Mouse (Mus musculus) frontal cortex, postnatal 10 days (tissue): ENCODE results near the gene Bcl2l11.

Experiments used
- DNase-seq, 2 experiments: peaks; one replicate each; pipeline ENCODE4 v3.0.0; 2022; ENCODE audit warnings: low spot score in 2 of 2, mixed read lengths in 1 of 2

Bcl2l11 gene

GRCm38 (mm10) chr2:128111537-128111936, 14.3 kb upstream of the Bcl2l11 start:
- DNase-seq, result no peak

GRCm38 (mm10) chr2:128114621-128115020, 11.2 kb upstream of the Bcl2l11 start:
- DNase-seq, result no peak

GRCm38 (mm10) chr2:128115579-128115978, 10.3 kb upstream of the Bcl2l11 start:
- DNase-seq, result no peak

DNA sequence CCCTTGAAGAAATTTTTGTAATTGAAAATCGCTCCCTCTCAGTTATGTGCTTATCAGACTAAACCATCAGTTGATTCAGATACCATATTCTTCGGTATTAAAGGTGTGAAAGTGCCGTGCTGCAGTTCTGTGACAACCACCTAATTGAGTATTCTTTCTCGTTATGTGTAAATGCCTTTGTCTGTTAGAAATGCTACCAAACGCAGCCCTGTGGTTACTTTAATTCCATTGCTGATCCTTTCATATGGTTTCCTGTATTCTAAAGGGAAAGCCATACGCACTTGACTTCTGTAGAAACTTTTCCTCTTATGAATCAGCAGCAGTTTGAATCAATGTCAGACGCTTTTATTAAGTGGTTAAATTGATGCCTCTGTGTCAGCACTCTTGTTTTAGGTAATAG, 8.2 kb upstream of the Bcl2l11 start:
- no peak for DNase-seq

DNA sequence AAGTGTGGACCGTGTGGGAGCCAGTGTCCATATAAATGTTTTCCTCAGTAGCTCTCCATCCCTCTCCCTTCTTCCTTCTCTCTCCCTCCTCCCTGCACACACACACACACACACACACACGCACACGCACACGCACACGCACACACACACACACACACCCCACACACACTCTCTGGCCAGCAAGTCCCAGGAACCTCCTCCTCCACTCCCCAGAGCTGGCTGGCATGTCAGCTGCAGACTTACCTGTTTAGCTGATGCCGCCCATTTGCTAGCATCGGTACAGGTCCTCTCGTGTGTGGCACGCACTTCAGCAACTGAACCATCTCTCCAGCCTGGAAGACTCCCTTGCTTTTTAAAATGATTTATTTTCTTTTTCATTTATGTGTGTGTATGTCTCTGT, 6.9 kb upstream of the Bcl2l11 start:
- no peak for DNase-seq

DNA sequence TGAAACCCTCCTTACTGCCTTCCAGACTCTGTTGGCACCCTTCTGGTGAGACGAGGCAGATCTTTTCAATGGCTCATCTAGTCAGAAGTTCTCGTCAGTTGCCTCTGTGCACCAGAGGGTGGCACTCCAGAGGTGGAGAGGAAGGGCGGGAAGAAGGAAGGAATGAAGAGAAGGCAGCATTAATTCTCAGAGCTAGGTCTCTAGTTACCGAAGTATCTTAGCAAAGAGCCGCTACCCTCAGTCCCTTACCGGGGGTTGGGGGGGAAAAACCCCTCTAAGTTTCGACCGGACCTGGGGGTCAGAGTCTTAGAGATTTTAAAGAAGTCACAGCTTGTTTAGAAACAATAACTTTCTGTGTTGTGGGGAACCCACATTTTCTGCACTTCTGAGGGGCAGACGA, 3.3 kb upstream of the Bcl2l11 start:
- DNase-seq, result peak in 1 of 2 experiments; percentile 54

GRCm38 (mm10) chr2:128122891-128123771, 2.7 kb upstream of the Bcl2l11 start:
- peak in 1 of 2 experiments; percentile 17 for DNase-seq

DNA sequence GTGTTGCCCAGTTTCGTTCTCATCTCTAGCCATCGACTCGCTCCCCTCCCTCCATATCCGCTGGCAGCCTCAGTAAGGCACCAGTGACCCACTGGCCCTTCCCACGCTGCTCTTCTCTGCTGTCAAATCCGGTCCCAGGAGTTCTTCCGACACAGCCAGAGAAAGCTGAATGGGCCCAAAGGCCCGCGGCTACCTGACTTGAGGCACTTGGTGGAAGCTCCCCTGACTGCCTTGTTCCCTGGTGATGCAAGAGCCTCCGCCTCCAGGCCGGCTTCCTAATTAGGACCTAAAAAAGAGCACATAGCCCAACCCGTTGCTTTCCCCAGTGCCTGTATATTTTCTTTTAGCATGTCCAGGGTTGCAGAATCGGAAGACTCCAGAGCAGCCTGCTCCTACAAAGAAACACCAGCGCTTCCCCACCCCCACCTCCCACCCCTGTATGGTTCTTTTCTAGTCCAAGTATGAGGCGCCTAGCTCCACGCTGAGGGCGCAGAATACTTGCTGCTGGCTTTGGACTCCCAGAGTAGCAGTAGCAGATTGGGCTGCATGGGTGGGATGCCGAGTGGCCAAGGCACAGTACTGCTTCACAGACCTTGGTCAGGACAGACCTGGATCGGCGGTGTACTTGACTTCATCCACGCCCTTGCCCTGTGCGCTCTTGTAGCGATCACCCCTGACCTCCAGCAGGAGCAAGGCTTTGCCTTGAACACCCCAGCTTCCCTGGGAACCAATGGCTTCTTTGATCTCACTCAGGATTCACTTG, 1.7 kb upstream of the Bcl2l11 start:
- DNase-seq, result no peak

- DNase-seq, result no peak
Measured at GRCm38 (mm10) chr2:128124693-128125092, 1.1 kb upstream of the Bcl2l11 start.

- DNase-seq, result peak in 1 of 2 experiments; percentile 21
Measured at GRCm38 (mm10) chr2:128126591-128127051, 783 bp downstream of the Bcl2l11 start.

- peak; percentile 83 to 88 for DNase-seq
Measured at GRCm38 (mm10) chr2:128127121-128127671, 1.4 kb downstream of the Bcl2l11 start.

DNA sequence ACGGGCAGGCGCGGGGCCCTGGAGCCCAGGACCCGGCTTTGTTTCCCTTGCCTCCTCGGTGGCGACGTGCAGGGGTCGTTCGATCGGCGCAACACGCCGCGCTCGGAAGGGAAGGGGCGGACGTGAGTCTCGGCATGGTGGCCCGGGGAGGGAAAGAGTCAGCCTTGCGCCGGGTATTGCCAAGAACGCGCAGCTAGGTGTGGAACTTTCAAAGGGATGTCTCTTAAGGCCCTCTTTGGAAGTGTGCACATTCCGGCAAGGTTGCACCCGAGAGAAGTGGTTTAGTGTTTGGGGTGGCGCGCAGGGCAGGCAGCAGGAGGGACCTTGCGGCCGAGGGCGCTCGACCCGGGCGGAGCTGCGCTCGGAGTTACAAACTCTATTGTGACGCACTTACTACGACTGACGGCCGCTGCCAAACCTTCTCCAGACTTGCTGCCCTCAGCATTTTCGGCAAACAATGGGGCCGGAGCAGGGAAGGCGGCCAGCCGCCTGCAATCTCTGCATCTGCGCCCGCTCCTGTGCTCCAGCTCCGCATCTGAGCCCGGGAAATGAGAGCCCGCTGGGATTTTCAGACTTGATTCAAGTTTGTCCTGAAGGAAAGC, 2.0 kb downstream of the Bcl2l11 start:
- peak in 1 of 2 experiments; percentile 53 for DNase-seq

GRCm38 (mm10) chr2:128128532-128128931, 2.7 kb downstream of the Bcl2l11 start:
- DNase-seq, result no peak

DNA sequence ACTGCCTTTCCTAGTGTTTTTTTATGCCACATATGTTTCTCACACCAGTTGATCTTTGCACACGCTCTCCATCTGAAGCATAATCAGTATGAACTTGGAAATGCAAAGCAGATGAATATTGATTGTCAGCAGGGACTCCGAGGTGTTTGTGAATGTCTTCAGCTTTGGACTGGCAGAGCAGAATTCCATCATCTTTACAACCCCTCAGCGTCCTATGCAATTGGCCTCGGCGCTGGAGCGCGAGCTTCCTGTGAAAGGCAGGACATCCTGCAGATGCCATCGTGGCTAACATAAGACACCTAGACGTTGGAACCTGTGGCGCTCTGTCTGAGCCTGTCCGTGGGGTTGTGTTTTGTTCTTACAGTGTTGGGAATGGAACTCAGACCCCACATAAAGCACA, 5.7 kb downstream of the Bcl2l11 start:
- no peak for DNase-seq

DNA sequence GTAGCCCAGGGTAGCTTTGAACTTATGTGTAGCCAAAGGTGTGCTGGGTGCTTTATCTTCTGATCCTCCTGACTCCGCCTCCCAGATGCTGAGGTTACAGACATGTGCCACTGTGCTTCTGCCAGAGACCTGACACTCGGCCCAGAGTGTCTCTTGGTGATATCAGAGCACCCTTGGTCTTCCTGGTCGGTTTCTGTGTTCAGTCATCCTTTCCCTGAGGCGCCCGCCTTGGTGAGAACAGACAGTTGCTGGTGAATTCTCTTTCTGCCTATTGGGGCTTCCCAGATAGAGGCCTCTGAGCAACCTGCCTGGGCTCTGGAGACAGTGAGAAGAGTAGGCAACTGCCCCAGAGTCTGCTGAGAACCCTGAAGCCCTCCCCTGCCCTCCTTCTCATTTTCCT, 6.8 kb downstream of the Bcl2l11 start:
- DNase-seq, result no peak

- DNase-seq, result no peak
Measured at GRCm38 (mm10) chr2:128133865-128134264, 8.0 kb downstream of the Bcl2l11 start.

DNA sequence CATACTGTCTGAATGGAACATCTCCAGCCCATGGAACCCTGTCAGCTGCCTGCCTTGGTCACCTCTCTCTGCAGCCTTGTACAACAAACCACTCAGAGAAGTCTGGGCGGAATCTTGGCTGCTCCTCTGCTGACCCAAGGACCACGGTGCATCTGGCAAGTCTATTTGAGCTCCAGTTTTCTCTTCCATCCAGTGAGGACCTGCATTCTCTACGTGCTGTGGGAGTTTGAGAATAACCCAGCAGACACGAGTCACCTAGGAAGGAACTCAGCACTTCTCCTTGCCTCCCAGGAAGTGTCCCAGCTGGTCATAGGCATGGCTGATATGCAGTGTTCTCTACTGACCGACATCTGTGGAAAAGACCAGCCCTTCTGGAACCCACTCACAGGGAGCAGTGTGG, 8.6 kb downstream of the Bcl2l11 start:
- DNase-seq, result no peak

DNA sequence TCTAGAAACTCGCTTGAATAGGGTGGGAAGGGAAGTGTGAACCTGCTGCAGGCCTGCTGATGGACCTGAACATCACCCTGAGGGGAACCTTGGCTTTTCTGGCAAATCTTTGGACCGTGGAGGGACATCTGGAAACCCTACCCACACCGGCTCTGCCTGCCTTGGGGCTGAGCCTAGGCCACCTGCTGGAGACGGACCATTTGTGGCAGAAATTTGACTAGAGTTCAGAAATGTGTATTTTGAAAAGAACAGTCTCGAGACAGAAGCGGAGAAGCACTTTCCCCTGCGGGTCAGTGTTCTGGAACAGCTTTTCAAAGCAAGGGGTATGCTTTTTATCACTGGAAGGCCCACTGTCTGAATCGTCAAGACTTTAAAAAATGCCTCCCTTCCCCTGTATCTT, 9.1 kb downstream of the Bcl2l11 start:
- DNase-seq, result no peak

GRCm38 (mm10) chr2:128136769-128137433, 11.1 kb downstream of the Bcl2l11 start:
- no peak for DNase-seq

DNA sequence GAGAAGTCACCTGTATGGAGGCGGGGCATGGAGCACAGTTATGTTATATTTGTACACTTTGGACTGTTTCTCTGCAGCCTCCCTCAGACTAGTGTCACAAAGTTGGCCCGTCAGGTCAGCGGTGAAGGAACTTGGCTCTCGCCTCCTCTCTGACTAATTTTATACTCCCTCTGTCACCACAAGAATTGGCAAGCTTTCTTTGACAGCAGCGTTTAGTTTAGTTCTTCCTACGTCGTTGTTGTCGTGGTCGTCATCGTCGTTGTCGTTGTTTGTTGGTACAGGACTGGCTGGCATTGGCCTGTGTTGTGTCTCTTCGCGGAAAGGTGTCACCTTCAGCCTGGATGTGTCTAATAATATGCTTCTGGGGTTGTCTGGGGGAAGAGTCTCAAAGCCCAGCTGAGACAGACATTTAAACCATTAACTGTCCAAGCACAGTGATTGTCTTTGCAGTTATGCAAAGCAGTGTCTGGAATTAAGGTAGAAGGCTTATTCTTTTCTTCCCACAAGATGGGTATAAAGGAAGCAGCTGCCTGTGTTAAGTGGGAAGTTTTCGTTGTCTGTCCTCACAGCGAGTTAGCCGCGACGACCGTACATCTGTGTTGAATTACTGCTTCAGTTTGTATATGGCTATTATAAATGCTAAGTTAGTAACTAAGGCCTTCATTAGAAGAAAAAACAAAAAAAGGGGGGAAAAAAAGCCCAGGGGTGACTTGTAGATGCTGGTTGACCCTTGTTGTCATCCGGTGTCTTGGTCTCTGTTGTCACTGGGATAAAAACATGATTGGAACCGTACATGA, 11.8 kb downstream of the Bcl2l11 start:
- DNase-seq, result no peak

DNA sequence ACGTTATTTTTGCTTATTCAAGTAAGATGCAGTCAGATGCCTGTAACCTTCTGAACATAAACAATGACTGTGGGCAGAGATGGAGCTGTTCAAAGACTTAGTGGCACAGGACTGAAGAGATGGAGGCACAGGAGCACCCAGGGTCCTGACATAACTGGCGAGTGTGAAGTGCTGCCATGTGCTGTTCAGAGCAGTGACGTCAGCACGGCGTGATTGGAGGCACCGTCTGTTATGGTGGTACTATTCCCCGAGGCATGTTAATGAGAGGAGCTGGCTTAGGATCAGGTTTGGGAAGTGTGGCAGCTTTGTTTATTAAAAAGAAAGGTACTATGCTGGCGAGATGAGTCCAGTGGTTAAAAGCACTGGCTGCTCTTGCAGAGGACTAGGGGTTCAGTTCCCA, 13.1 kb downstream of the Bcl2l11 start:
- no peak for DNase-seq
